Mouse (Mus musculus) liver, adult 2 months (tissue): ENCODE data around the gene Alyref. TPM values are rescaled to one million over a fixed set of nuclear protein-coding genes. Genes with fewer than 3 reads are reported as not detected.

ENCODE experiments used
- DNase-seq: peaks from one replicate; pipeline ENCODE4 v3.0.0-alpha.2; 2011; ENCODE audit warnings: low read depth, low spot score; ENCODE audit errors: extremely low read depth
- H3K27ac ChIP-seq: fragments of 200-500 bp; replicated peaks from 2 replicates; pipeline ENCODE4 v1.5.1; 2012; ENCODE audit warnings: low read depth, mild to moderate bottlenecking, control low read depth, inconsistent platforms, low read length; ENCODE audit not compliant: insufficient read depth
- H3K27me3 ChIP-seq: fragments of 200-500 bp; 2 replicates; pipeline ENCODE4 v1.6.1; 2012; ENCODE audit warnings: mild to moderate bottlenecking, moderate library complexity, low read length, inconsistent platforms; ENCODE audit not compliant: control insufficient read depth, insufficient read depth
- H3K36me3 ChIP-seq: fragments of 200-500 bp; 2 replicates; pipeline ENCODE4 v1.6.1; 2012; ENCODE audit warnings: low read length, inconsistent platforms; ENCODE audit not compliant: control insufficient read depth, insufficient read depth
- H3K4me1 ChIP-seq: fragments of 200-500 bp; 2 replicates; pipeline ENCODE4 v1.6.1; 2011; ENCODE audit warnings: low read length; ENCODE audit not compliant: control insufficient read depth, insufficient read depth
- H3K4me3 ChIP-seq: fragments of 200-500 bp; 2 replicates; pipeline ENCODE4 v1.5.1; 2011; ENCODE audit warnings: low read depth, mild to moderate bottlenecking, control low read depth, low read length, moderate library complexity; ENCODE audit not compliant: insufficient read depth
- H3K79me2 ChIP-seq: fragments of 200-500 bp; 2 replicates; pipeline ENCODE4 v1.6.1; 2012; ENCODE audit warnings: inconsistent platforms, mild to moderate bottlenecking, low read length, moderate library complexity; ENCODE audit not compliant: control insufficient read depth, insufficient read depth
- H3K9ac ChIP-seq: fragments of 200-500 bp; 2 replicates; pipeline ENCODE4 v1.6.1; 2012; ENCODE audit warnings: low read depth, mild to moderate bottlenecking, control low read depth, inconsistent platforms, low read length
- CTCF ChIP-seq: fragments of 200-500 bp; IDR thresholded peaks from 2 replicates; pipeline ENCODE4 v1.5.1; 2011; ENCODE audit warnings: low read depth, low read length, control low read depth
- POLR2A ChIP-seq: fragments of 200-500 bp; IDR thresholded peaks from 2 replicates; pipeline ENCODE4 v1.6.1; 2011; ENCODE audit warnings: low read length, control low read depth; ENCODE audit not compliant: insufficient read depth; ENCODE audit errors: extremely low read depth
- WGBS: fragments of 180-500 bp; shearing (Covaris S2); methylation state at CpG from one replicate; pipeline ENCODE4 v1.1.7; 2018; 5-methylcytosine and 5-hydroxymethylcytosine counted together
- polyA plus RNA-seq: library from polyadenylated mRNA; depleted of rRNA; stranded (reverse); fragments of >200 nt; gene quantifications from 2 replicates; pipeline ENCODE4 v1.2.3, GENCODE M21; 2012; rRNA removed
- total RNA-seq: library from RNA; depleted of rRNA; stranded (reverse); fragments of >200 nt; gene quantifications from 2 replicates; pipeline ENCODE4 v1.2.3, GENCODE M21; 2014; rRNA removed

The Alyref gene
- total and polyA plus RNA-seq, 2 experiments: 12.9 to 34.5 TPM

GRCm38 (mm10) chr11:120545964-120546363 lies 52.2 kb downstream of the Alyref start:
- Histone ChIP-seq H3K4me3 (no peak overlapping the region), H3K9ac (no peak overlapping the region), H3K27me3 (no peaks in the 10 kb centered on the region), H3K27ac (no peak overlapping the region), H3K79me2 (no peaks in the 10 kb centered on the region; the same call in 1 of the 2 replicates), H3K36me3 (no peaks in the 10 kb centered on the region), H3K4me1 (peaks cover 19% of the 10 kb centered on the region)
- WGBS: 91% methylated on average over 3 of the region's 3 CpGs
- no peak for DNase-seq
- TF ChIP-seq CTCF (no peak), POLR2A (no peak)

- TF ChIP-seq CTCF (no peak), POLR2A (no peak)
- 61% methylated on average over 6 of the region's 6 CpGs for WGBS
- DNase-seq: no peak
- Histone ChIP-seq H3K27ac (no peak overlapping the region; the same call in 1 of the 2 replicates), H3K36me3 (no peaks in the 10 kb centered on the region), H3K4me3 (no peak overlapping the region), H3K9ac (no peak overlapping the region; the same call in 1 of the 2 replicates), H3K27me3 (no peaks in the 10 kb centered on the region), H3K4me1 (peaks cover 34% of the 10 kb centered on the region), H3K79me2 (no peaks in the 10 kb centered on the region; the same call in 1 of the 2 replicates)
These were observed 55.8 kb downstream of the Alyref start for GRCm38 (mm10) chr11:120542376-120542775.

Other genes starting within 250 kb of the Alyref start
Only the 30 nearest of the 35 such genes appear.
- gene Nploc4, start 160.7 kb downstream of the Alyref start, total RNA-seq: 24.6 and 37.9 TPM in 2 replicates
- 51.5 and 58.9 TPM in 2 replicates for gene Nploc4, start 160.7 kb downstream of the Alyref start, polyA plus RNA-seq
- gene Tspan10, start 155.7 kb downstream of the Alyref start, total RNA-seq: not detected in 2 replicates
- gene Tspan10, start 155.7 kb downstream of the Alyref start, polyA plus RNA-seq: 0.05 TPM in 2 replicates
- gene Pde6g, start 144.9 kb downstream of the Alyref start, total RNA-seq: 0.46 and 0.81 TPM in 2 replicates
- gene Pde6g, start 144.9 kb downstream of the Alyref start, polyA plus RNA-seq: 0.98 and 1.8 TPM in 2 replicates
- 20.7 and 28.9 TPM in 2 replicates for gene Oxld1, start 140.3 kb downstream of the Alyref start, total RNA-seq
- 29.2 and 32.6 TPM in 2 replicates for gene Oxld1, start 140.3 kb downstream of the Alyref start, polyA plus RNA-seq
- 4.6 and 5.7 TPM in 2 replicates for gene Ccdc137, start 140.2 kb downstream of the Alyref start, total RNA-seq
- 5.8 and 8.7 TPM in 2 replicates for gene Ccdc137, start 140.2 kb downstream of the Alyref start, polyA plus RNA-seq
- gene Arl16, start 130.8 kb downstream of the Alyref start, total RNA-seq: 9.5 and 9.6 TPM in 2 replicates
- 12.2 and 14.8 TPM in 2 replicates for gene Arl16, start 130.8 kb downstream of the Alyref start, polyA plus RNA-seq
- gene Mrpl12, start 113.8 kb downstream of the Alyref start, total RNA-seq: 43.6 and 46.6 TPM in 2 replicates
- 221 and 232 TPM in 2 replicates for gene Mrpl12, start 113.8 kb downstream of the Alyref start, polyA plus RNA-seq
- gene Slc25a10, start 106.5 kb downstream of the Alyref start, total RNA-seq: 121 and 135 TPM in 2 replicates
- gene Slc25a10, start 106.5 kb downstream of the Alyref start, polyA plus RNA-seq: 445 and 478 TPM in 2 replicates
- 135 and 143 TPM in 2 replicates for gene Gcgr, start 67.7 kb downstream of the Alyref start, total RNA-seq
- gene Gcgr, start 67.7 kb downstream of the Alyref start, polyA plus RNA-seq: 542 and 561 TPM in 2 replicates
- gene Mcrip1, start 48.6 kb downstream of the Alyref start, total RNA-seq: 11.7 and 13.6 TPM in 2 replicates
- 36.8 and 44.4 TPM in 2 replicates for gene Mcrip1, start 48.6 kb downstream of the Alyref start, polyA plus RNA-seq
- gene Ppp1r27, start 47.2 kb downstream of the Alyref start, total RNA-seq: 0.28 TPM in 1 of 2 replicates, not detected in the other
- not detected in 2 replicates for gene Ppp1r27, start 47.2 kb downstream of the Alyref start, polyA plus RNA-seq
- gene P4hb, start 25.1 kb downstream of the Alyref start, total RNA-seq: 933 and 951 TPM in 2 replicates
- 683 and 737 TPM in 2 replicates for gene P4hb, start 25.1 kb downstream of the Alyref start, polyA plus RNA-seq
- gene Arhgdia, start 16.7 kb downstream of the Alyref start, total RNA-seq: 14.9 and 22.3 TPM in 2 replicates
- gene Arhgdia, start 16.7 kb downstream of the Alyref start, polyA plus RNA-seq: 142 and 188 TPM in 2 replicates
- 8.9 and 12.8 TPM in 2 replicates for gene Anapc11, start 56 bp upstream of the Alyref start, total RNA-seq
- 57.0 and 59.4 TPM in 2 replicates for gene Anapc11, start 56 bp upstream of the Alyref start, polyA plus RNA-seq
- gene Npb, start 10.1 kb upstream of the Alyref start, total RNA-seq: not detected in 2 replicates
- 2.0 and 2.7 TPM in 2 replicates for gene Npb, start 10.1 kb upstream of the Alyref start, polyA plus RNA-seq
- 494 and 540 TPM in 2 replicates for gene Pcyt2, start 19.6 kb upstream of the Alyref start, total RNA-seq
- gene Pcyt2, start 19.6 kb upstream of the Alyref start, polyA plus RNA-seq: 1,294 and 1,652 TPM in 2 replicates
- gene Sirt7, start 26.9 kb upstream of the Alyref start, total RNA-seq: 31.1 and 36.3 TPM in 2 replicates
- 69.7 and 72.1 TPM in 2 replicates for gene Sirt7, start 26.9 kb upstream of the Alyref start, polyA plus RNA-seq
- 41.9 and 44.2 TPM in 2 replicates for gene Mafg, start 35.2 kb upstream of the Alyref start, total RNA-seq
- gene Mafg, start 35.2 kb upstream of the Alyref start, polyA plus RNA-seq: 60.5 and 64.2 TPM in 2 replicates
- 0.47 and 2.6 TPM in 2 replicates for gene Pycr1, start 45.4 kb upstream of the Alyref start, total RNA-seq
- 0.25 and 0.61 TPM in 2 replicates for gene Pycr1, start 45.4 kb upstream of the Alyref start, polyA plus RNA-seq
- not detected in 2 replicates for gene Myadml2, start 49.8 kb upstream of the Alyref start, total RNA-seq
- gene Myadml2, start 49.8 kb upstream of the Alyref start, polyA plus RNA-seq: not detected in 2 replicates
- gene Notum, start 62.8 kb upstream of the Alyref start, total RNA-seq: 29.8 and 34.9 TPM in 2 replicates
- gene Notum, start 62.8 kb upstream of the Alyref start, polyA plus RNA-seq: 56.0 and 61.6 TPM in 2 replicates
- 49.3 and 56.6 TPM in 2 replicates for gene Aspscr1, start 74.6 kb upstream of the Alyref start, total RNA-seq
- 131 and 142 TPM in 2 replicates for gene Aspscr1, start 74.6 kb upstream of the Alyref start, polyA plus RNA-seq
- 20.3 and 20.5 TPM in 2 replicates for gene Cenpx, start 115.4 kb upstream of the Alyref start, total RNA-seq
- gene Cenpx, start 115.4 kb upstream of the Alyref start, polyA plus RNA-seq: 63.4 and 74.6 TPM in 2 replicates
- 4.4 and 5.1 TPM in 2 replicates for gene Lrrc45, start 115.6 kb upstream of the Alyref start, total RNA-seq
- gene Lrrc45, start 115.6 kb upstream of the Alyref start, polyA plus RNA-seq: 7.4 and 9.8 TPM in 2 replicates
- 0.20 and 0.55 TPM in 2 replicates for gene Rac3, start 123.1 kb upstream of the Alyref start, total RNA-seq
- gene Rac3, start 123.1 kb upstream of the Alyref start, polyA plus RNA-seq: 0.72 and 1.1 TPM in 2 replicates
- gene Dcxr, start 128.9 kb upstream of the Alyref start, total RNA-seq: 215 and 230 TPM in 2 replicates
- gene Dcxr, start 128.9 kb upstream of the Alyref start, polyA plus RNA-seq: 512 and 554 TPM in 2 replicates
- gene Cbr2, start 133.7 kb upstream of the Alyref start, total RNA-seq: not detected in 2 replicates
- 0.28 and 0.86 TPM in 2 replicates for gene Cbr2, start 133.7 kb upstream of the Alyref start, polyA plus RNA-seq
- 0.54 and 0.55 TPM in 2 replicates for gene Hmga1b, start 164.4 kb upstream of the Alyref start, total RNA-seq
- gene Hmga1b, start 164.4 kb upstream of the Alyref start, polyA plus RNA-seq: 0.07 and 0.12 TPM in 2 replicates
- 3.1 and 5.7 TPM in 2 replicates for gene Rfng, start 185.8 kb upstream of the Alyref start, total RNA-seq
- 25.1 and 28.3 TPM in 2 replicates for gene Rfng, start 185.8 kb upstream of the Alyref start, polyA plus RNA-seq
- 81.9 and 89.7 TPM in 2 replicates for gene Gps1, start 185.9 kb upstream of the Alyref start, total RNA-seq
- gene Gps1, start 185.9 kb upstream of the Alyref start, polyA plus RNA-seq: 97.9 and 99.5 TPM in 2 replicates